Mouse (Mus musculus) hindbrain, embryonic 16.5 days (tissue): ENCODE measurements around the gene Prps1. TPM values are rescaled to one million over a fixed set of nuclear protein-coding genes. Genes with fewer than 3 reads are reported as not detected.
"Not testable (repeated sequence)": the region's sequence is repeated elsewhere in the genome, so short reads cannot be mapped to it uniquely, and the experiment has no call there.

ENCODE experiments used
- ATAC-seq: fragments of 200-750 bp; cut with Nextera tagmentation; 2 replicates; pipeline ENCODE4 v1.8.0; 2017; ENCODE audit warnings: moderate TSS enrichment, moderate library complexity
- H3K27ac ChIP-seq: fragments of 300-500 bp; sonication (generic); 2 replicates; pipeline ENCODE4 v1.5.1; 2014; ENCODE audit warnings: low read depth, mild to moderate bottlenecking, control low read depth, low read length, moderate library complexity
- H3K27me3 ChIP-seq: fragments of 300-500 bp; sonication (generic); replicated peaks from 2 replicates; pipeline ENCODE4 v1.6.1; 2014; ENCODE audit warnings: low read length; ENCODE audit not compliant: control insufficient read depth, insufficient read depth
- H3K36me3 ChIP-seq: fragments of 300-500 bp; sonication (generic); 2 replicates; pipeline ENCODE4 v1.6.1; 2014; ENCODE audit warnings: mild to moderate bottlenecking, low read length, moderate library complexity, mixed read lengths; ENCODE audit not compliant: control insufficient read depth, insufficient read depth
- H3K4me1 ChIP-seq: fragments of 300-500 bp; sonication (generic); 2 replicates; pipeline ENCODE4 v1.6.1; 2014; ENCODE audit warnings: low read depth, low read length; ENCODE audit not compliant: control insufficient read depth, insufficient read depth
- H3K4me2 ChIP-seq: fragments of 300-500 bp; sonication (generic); 2 replicates; pipeline ENCODE4 v1.6.1; 2014; ENCODE audit warnings: mild to moderate bottlenecking, low read length, control low read depth, moderate library complexity
- H3K4me3 ChIP-seq: fragments of 300-500 bp; sonication (generic); 2 replicates; pipeline ENCODE4 v1.5.1; 2014; ENCODE audit warnings: mild to moderate bottlenecking, low read length, control low read depth, moderate library complexity
- H3K9ac ChIP-seq: fragments of 300-500 bp; sonication (generic); 2 replicates; pipeline ENCODE4 v1.6.1; 2014; ENCODE audit warnings: low read depth, mild to moderate bottlenecking, control low read depth, low read length, moderate library complexity
- H3K9me3 ChIP-seq: fragments of 300-500 bp; sonication (generic); 2 replicates; pipeline ENCODE4 v1.6.1; 2014; ENCODE audit warnings: mild to moderate bottlenecking, low read length, moderate library complexity; ENCODE audit not compliant: control insufficient read depth
- WGBS: fragments of 180-500 bp; shearing (Covaris S2); extraction: QIAGEN DNeasy Blood & Tissue Kit; methylation state at CpG from one replicate; pipeline ENCODE4 v1.1.7; 2014; 5-methylcytosine and 5-hydroxymethylcytosine counted together
- polyA plus RNA-seq: library from polyadenylated mRNA; unstranded; fragments of >200 nt; fragmentation: Nextera tagmentation; extraction: Ambion mirVana; gene quantifications from 2 replicates; pipeline ENCODE4 v1.2.1, GENCODE M21; 2015

Prps1 gene
- polyA plus RNA-seq, 1 experiment from 2014 or later: 94.0 TPM

DNA sequence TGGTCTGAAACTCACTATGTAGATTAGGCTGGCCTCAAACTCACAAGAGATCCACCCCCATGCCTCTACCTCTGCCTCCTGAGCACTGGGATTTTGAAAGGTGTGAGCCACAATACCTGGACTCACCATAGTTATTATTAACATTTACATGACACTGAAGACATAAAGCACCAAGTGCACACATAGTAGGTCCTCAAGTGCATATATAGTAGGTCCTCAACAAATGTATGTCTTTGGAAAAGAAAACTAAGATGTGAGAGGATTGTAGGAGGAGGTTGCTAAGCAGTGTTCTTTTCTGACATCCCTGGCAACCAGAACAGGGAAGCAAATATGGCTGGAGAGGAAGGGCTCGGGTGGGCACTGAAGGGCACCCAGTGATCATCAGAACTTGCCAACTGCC is 51.0 kb downstream of the Prps1 start:
- no peak overlapping the region for H3K27ac ChIP-seq
- no peak overlapping the region for H3K4me3 ChIP-seq
- no peaks in the 10 kb centered on the region for H3K9me3 ChIP-seq
- no peak overlapping the region for H3K4me2 ChIP-seq
- no peaks in the 10 kb centered on the region for H3K36me3 ChIP-seq
- no peak for ATAC-seq
- 0 out of 2 replicates have a peak, but pooled peaks cover 2% of the 10 kb centered on the region for H3K4me1 ChIP-seq
- H3K27me3 ChIP-seq: no peaks in the 10 kb centered on the region; the same call in 1 of the 2 replicates
- H3K9ac ChIP-seq: no peak overlapping the region
- WGBS: 75% methylated on average over 1 of the region's 1 CpGs

- H3K4me2 ChIP-seq, H3K4me3 ChIP-seq, ATAC-seq, H3K4me1 ChIP-seq, H3K27ac ChIP-seq, H3K27me3 ChIP-seq, H3K9me3 ChIP-seq, H3K36me3 ChIP-seq, H3K9ac ChIP-seq: not testable (repeated sequence)
- WGBS: 79% methylated on average over 4 of the region's 4 CpGs
Measured at GRCm38 (mm10) chrX:140508791-140509190, 52.4 kb downstream of the Prps1 start.

- Histone ChIP-seq H3K4me1 (0 out of 2 replicates have a peak, but pooled peaks cover 2% of the 10 kb centered on the region), H3K36me3 (no peaks in the 10 kb centered on the region), H3K4me2 (no peak overlapping the region), H3K27me3 (peaks cover 8% of the 10 kb centered on the region), H3K27ac (no peak overlapping the region), H3K4me3 (no peak overlapping the region), H3K9me3 (no peaks in the 10 kb centered on the region), H3K9ac (no peak overlapping the region)
- 59% methylated on average over 6 of the region's 6 CpGs for WGBS
- no peak for ATAC-seq
Measured at GRCm38 (mm10) chrX:140509817-140510216, 53.4 kb downstream of the Prps1 start.

GRCm38 (mm10) chrX:140510696-140511429 is 54.5 kb downstream of the Prps1 start:
- 0 out of 2 replicates have a peak, but pooled peaks cover 2% of the 10 kb centered on the region for H3K4me1 ChIP-seq
- no peak overlapping the region for H3K27ac ChIP-seq
- H3K9me3 ChIP-seq: no peaks in the 10 kb centered on the region
- H3K36me3 ChIP-seq: no peaks in the 10 kb centered on the region
- peak overlapping the region; percentile 12; the same call in 1 of the 2 replicates for H3K4me3 ChIP-seq
- no peak overlapping the region for H3K9ac ChIP-seq
- peak; percentile 82 for ATAC-seq
- H3K4me2 ChIP-seq: peak overlapping the region; percentile 44
- 28% methylated on average over 23 of the region's 24 CpGs for WGBS
- peaks cover 8% of the 10 kb centered on the region for H3K27me3 ChIP-seq

GRCm38 (mm10) chrX:140511687-140512651 is 55.6 kb downstream of the Prps1 start:
- ATAC-seq: no peak
- no peak overlapping the region for H3K9ac ChIP-seq
- H3K36me3 ChIP-seq: no peaks in the 10 kb centered on the region
- H3K4me2 ChIP-seq: no peak overlapping the region; the same call in 1 of the 2 replicates
- no peak overlapping the region for H3K4me3 ChIP-seq
- H3K9me3 ChIP-seq: no peaks in the 10 kb centered on the region
- H3K27ac ChIP-seq: no peak overlapping the region
- H3K4me1 ChIP-seq: 0 out of 2 replicates have a peak, but pooled peaks cover 2% of the 10 kb centered on the region
- peaks cover 8% of the 10 kb centered on the region for H3K27me3 ChIP-seq
- 37% methylated on average over 7 of the region's 7 CpGs for WGBS

- 93% methylated on average over 2 of the region's 2 CpGs for WGBS
- Histone ChIP-seq H3K9me3 (no peaks in the 10 kb centered on the region), H3K9ac (no peak overlapping the region), H3K27me3 (peaks cover 11% of the 10 kb centered on the region), H3K27ac (no peak overlapping the region), H3K4me1 (0 out of 2 replicates have a peak, but pooled peaks cover 2% of the 10 kb centered on the region), H3K36me3 (no peaks in the 10 kb centered on the region), H3K4me2 (no peak overlapping the region), H3K4me3 (no peak overlapping the region)
- no peak for ATAC-seq
Measured at GRCm38 (mm10) chrX:140513379-140513778, 57.0 kb downstream of the Prps1 start.

DNA sequence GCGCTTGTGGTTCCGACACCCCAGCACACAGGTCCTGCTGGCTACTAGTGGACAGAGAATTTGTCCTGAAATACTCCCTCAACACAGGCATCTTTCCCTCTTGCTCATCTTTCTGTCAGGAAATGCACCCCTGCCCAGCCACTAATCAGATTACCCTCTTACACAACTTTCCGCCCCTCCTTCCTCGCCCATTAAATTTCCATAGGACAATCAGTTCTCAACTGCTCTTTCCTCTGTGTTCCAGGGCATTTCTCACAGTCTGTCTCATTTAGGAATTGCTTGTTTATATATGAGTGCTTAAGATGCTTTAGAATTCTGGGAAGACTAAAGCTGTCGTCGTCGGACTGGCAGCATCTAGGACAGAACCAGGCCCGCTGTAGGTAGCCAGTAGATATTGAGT is 61.9 kb downstream of the Prps1 start:
- no peaks in the 10 kb centered on the region for H3K4me1 ChIP-seq
- no peaks in the 10 kb centered on the region for H3K9me3 ChIP-seq
- H3K36me3 ChIP-seq: no peaks in the 10 kb centered on the region
- H3K9ac ChIP-seq: no peak overlapping the region
- WGBS: 89% methylated on average over 8 of the region's 8 CpGs
- H3K27me3 ChIP-seq: peaks cover 8% of the 10 kb centered on the region
- no peak overlapping the region for H3K27ac ChIP-seq
- no peak for ATAC-seq
- H3K4me2 ChIP-seq: no peak overlapping the region
- H3K4me3 ChIP-seq: no peak overlapping the region

DNA sequence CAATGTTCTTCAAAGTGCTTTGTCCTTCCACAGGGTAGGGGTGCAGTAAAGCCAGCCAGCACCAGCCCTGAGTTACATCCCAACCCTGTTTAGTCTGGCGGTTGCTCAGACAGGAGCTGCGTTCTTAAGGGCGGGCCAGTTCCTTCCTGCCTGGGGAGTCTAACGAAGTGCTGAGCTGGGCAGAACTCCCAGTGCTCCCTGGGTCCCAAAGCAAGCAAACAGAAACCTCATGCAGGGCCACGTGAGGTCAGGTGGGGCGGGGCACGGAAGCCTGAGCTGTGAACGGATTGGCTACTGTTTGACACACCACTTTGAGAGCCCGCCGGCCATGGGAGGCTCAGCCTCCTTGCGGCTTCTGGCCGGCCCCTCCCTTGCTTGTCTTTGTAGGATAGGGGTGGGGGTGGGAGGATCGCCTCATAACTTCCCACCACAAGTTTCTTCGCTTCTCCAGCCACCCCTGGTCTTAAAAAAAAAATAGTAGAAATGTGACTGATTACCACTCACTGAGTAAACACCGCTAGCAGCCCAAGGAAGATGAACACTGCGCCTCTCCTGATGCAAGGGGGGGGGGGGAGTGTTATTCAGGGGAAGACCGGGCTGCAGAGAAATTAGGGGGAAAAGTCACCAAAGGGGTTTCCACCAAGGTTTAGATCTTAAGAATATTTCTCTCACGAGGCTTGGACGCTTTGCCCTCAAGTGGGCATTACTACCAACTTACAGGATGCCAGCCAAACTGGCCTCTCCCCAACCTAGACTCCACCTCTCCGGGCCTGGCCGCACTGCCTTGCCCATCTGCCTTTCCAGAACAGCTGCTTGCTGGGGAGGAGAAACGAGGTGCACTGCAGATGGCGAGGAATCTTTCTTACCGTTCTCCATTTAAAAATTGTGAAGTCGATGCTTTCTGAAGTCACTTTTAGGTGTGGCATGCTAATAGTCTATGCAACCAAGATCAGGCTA is 64.0 kb downstream of the Prps1 start:
- Histone ChIP-seq H3K27me3 (peaks cover 3% of the 10 kb centered on the region; the same call in 1 of the 2 replicates), H3K9me3 (no peaks in the 10 kb centered on the region), H3K36me3 (no peaks in the 10 kb centered on the region), H3K9ac (no peak overlapping the region; the same call in 1 of the 2 replicates), H3K27ac (no peak overlapping the region), H3K4me3 (peak overlapping the region; percentile 23), H3K4me1 (no peaks in the 10 kb centered on the region), H3K4me2 (peak overlapping the region; percentile 52)
- ATAC-seq: peak; percentile 96
- WGBS: 24% methylated on average over 23 of the region's 25 CpGs
